Mouse (Mus musculus): ENCODE data around the gene Il6ra.

- TF ChIP-seq EP300 (IDR thresholded peaks at IDR 0.05; ENCODE audit: low read depth) (no peak), CTCF (IDR thresholded peaks at IDR 0.05; ENCODE audit: low read depth) (no peak)
Observed at GRCm38 (mm10) chr3:89826295-89826694, 86.7 kb downstream of the Il6ra start.
